Mouse (Mus musculus): ENCODE results near the gene Sh3glb2.

The Sh3glb2 gene

GRCm38 (mm10) chr2:30342544-30342943 is 16.6 kb downstream of the Sh3glb2 start:
- no peak for DNase-seq (ENCODE audit: extremely low spot score, low read depth, low spot score)

GRCm38 (mm10) chr2:30342061-30342460 is 17.1 kb downstream of the Sh3glb2 start:
- no peak for DNase-seq (ENCODE audit: extremely low spot score, low read depth, low spot score)

GRCm38 (mm10) chr2:30337179-30337578 is 22.0 kb downstream of the Sh3glb2 start:
- DNase-seq (ENCODE audit: extremely low spot score, low read depth, low spot score), result no peak

GRCm38 (mm10) chr2:30336174-30336915 is 22.8 kb downstream of the Sh3glb2 start:
- DNase-seq (ENCODE audit: extremely low spot score, low read depth, low spot score), result no peak

GRCm38 (mm10) chr2:30335324-30335723 is 23.8 kb downstream of the Sh3glb2 start:
- DNase-seq (ENCODE audit: extremely low spot score, low read depth, low spot score), result no peak

- no peak for DNase-seq (ENCODE audit: extremely low spot score, low read depth, low spot score)
These were observed 30.3 kb downstream of the Sh3glb2 start for GRCm38 (mm10) chr2:30328791-30329190.

GRCm38 (mm10) chr2:30327276-30327675 is 31.9 kb downstream of the Sh3glb2 start:
- DNase-seq (ENCODE audit: extremely low spot score, low read depth, low spot score), result no peak

- DNase-seq (ENCODE audit: extremely low spot score, low read depth, low spot score), result no peak
These were observed 33.8 kb downstream of the Sh3glb2 start for GRCm38 (mm10) chr2:30325296-30325695.

GRCm38 (mm10) chr2:30323111-30323510 is 36.0 kb downstream of the Sh3glb2 start:
- DNase-seq (ENCODE audit: extremely low spot score, low read depth, low spot score), result no peak

- no peak for DNase-seq (ENCODE audit: extremely low spot score, low read depth, low spot score)
These were observed 39.9 kb downstream of the Sh3glb2 start for GRCm38 (mm10) chr2:30319260-30319659.

- no peak for DNase-seq (ENCODE audit: extremely low spot score, low read depth, low spot score)
These were observed 42.2 kb downstream of the Sh3glb2 start for GRCm38 (mm10) chr2:30316955-30317354.

- DNase-seq (ENCODE audit: extremely low spot score, low read depth, low spot score), result no peak
These were observed 43.0 kb downstream of the Sh3glb2 start for GRCm38 (mm10) chr2:30316136-30316535.

GRCm38 (mm10) chr2:30311481-30311880 is 47.7 kb downstream of the Sh3glb2 start:
- DNase-seq (ENCODE audit: extremely low spot score, low read depth, low spot score), result no peak

- no peak for DNase-seq (ENCODE audit: extremely low spot score, low read depth, low spot score)
These were observed 49.8 kb downstream of the Sh3glb2 start for GRCm38 (mm10) chr2:30309351-30309750.

- DNase-seq (ENCODE audit: extremely low spot score, low read depth, low spot score), result no peak
These were observed 53.0 kb downstream of the Sh3glb2 start for GRCm38 (mm10) chr2:30306087-30306486.

- no peak for DNase-seq (ENCODE audit: extremely low spot score, low read depth, low spot score)
These were observed 59.2 kb downstream of the Sh3glb2 start for GRCm38 (mm10) chr2:30299966-30300365.

- no peak for DNase-seq (ENCODE audit: extremely low spot score, low read depth, low spot score)
These were observed 59.6 kb downstream of the Sh3glb2 start for GRCm38 (mm10) chr2:30299525-30299924.
